Comparison of ENCODE assay signal across 11 mouse cellular contexts in genomic region chr6:118019569-118019968, GRCm38 (mm10). TPM values are rescaled to one million over a fixed set of nuclear protein-coding genes. Genes with fewer than 3 reads are reported as not detected.
DNase-seq lines count a peak whose midpoint lies in the region; ATAC-seq lines count a peak whose summit lies in the region.
"Had no signal": no experiment of that assay in that cellular context is flagged by ENCODE, and none has a peak within 500 bp of the region (broad histone marks: within the 10 kb centered on the region; RNA-seq: fewer than 3 reads in every experiment).

No protein-coding gene starts in this region.

- H3K27me3 ChIP-seq in hindbrain, embryonic 15.5 days, result no peaks in the 10 kb centered on the region
- peaks cover 2% of the 10 kb centered on the region; the same call in 1 of the 2 replicates for H3K27me3 ChIP-seq in neural tube, embryonic 13.5 days
- H3K27me3 ChIP-seq in heart, embryonic 12.5 days (replicated peaks), result peaks cover 73% of the 10 kb centered on the region
- H3K27me3 ChIP-seq in kidney, embryonic 14.5 days (ENCODE audit: control insufficient read depth, insufficient read depth, low read length), result no peaks in the 10 kb centered on the region

- peak; percentile 73 for ATAC-seq in hindbrain, embryonic 15.5 days (ENCODE audit: low FRiP score, low read depth)
- ATAC-seq in neural tube, embryonic 13.5 days (ENCODE audit: low read depth), result peak; percentile 64; the same call in 1 of the 2 replicates
- no peak for ATAC-seq in heart, embryonic 12.5 days (ENCODE audit: insufficient number of reproducible peaks, low FRiP score)
- ATAC-seq in kidney, embryonic 14.5 days (ENCODE audit: low FRiP score, low TSS enrichment), result no peak

- peak overlapping the region; percentile 61 for H3K27ac ChIP-seq in hindbrain, embryonic 15.5 days (replicated peaks)
- no peak overlapping the region for H3K27ac ChIP-seq in neural tube, embryonic 13.5 days (replicated peaks)
- no peak overlapping the region for H3K27ac ChIP-seq in heart, embryonic 12.5 days (ENCODE audit: poor library complexity, severe bottlenecking)
- H3K27ac ChIP-seq in kidney, embryonic 14.5 days (ENCODE audit: low read depth, low read length), result no peak overlapping the region
- H3K27ac ChIP-seq: embryonic facial prominence, embryonic 12.5 days; heart, embryonic 13.5 days; macrophage had no signal

- H3K9ac ChIP-seq in hindbrain, embryonic 15.5 days, result no peak overlapping the region
- no peak overlapping the region; the same call in 1 of the 2 replicates for H3K9ac ChIP-seq in neural tube, embryonic 13.5 days
- H3K9ac ChIP-seq in heart, embryonic 12.5 days, result no peak overlapping the region
- H3K9ac ChIP-seq in kidney, embryonic 14.5 days (ENCODE audit: low read depth, low read length), result no peak overlapping the region
- H3K9ac ChIP-seq: embryonic facial prominence, embryonic 12.5 days; heart, embryonic 13.5 days had no signal

- no peak overlapping the region for H3K4me3 ChIP-seq in hindbrain, embryonic 15.5 days
- H3K4me3 ChIP-seq in neural tube, embryonic 13.5 days, result no peak overlapping the region
- no peak overlapping the region for H3K4me3 ChIP-seq in heart, embryonic 12.5 days
- H3K4me3 ChIP-seq in kidney, embryonic 14.5 days (ENCODE audit: low read length), result no peak overlapping the region
- H3K4me3 ChIP-seq: embryonic facial prominence, embryonic 12.5 days; heart, embryonic 13.5 days had no signal

- no peaks in the 10 kb centered on the region for H3K9me3 ChIP-seq in hindbrain, embryonic 15.5 days
- H3K9me3 ChIP-seq in neural tube, embryonic 13.5 days, result no peaks in the 10 kb centered on the region
- no peaks in the 10 kb centered on the region for H3K9me3 ChIP-seq in heart, embryonic 12.5 days (replicated peaks)
- no peaks in the 10 kb centered on the region for H3K9me3 ChIP-seq in kidney, embryonic 14.5 days (ENCODE audit: control insufficient read depth, low read length)
- H3K9me3 ChIP-seq: embryonic facial prominence, embryonic 12.5 days; heart, embryonic 13.5 days had no signal

- WGBS in hindbrain, embryonic 15.5 days, result 11% methylated on average over 7 of the region's 7 CpGs
- 20% methylated on average over 7 of the region's 7 CpGs for WGBS in neural tube, embryonic 13.5 days
- WGBS in heart, embryonic 12.5 days, result 44% methylated on average over 7 of the region's 7 CpGs
- WGBS in kidney, embryonic 14.5 days, result 42% methylated on average over 7 of the region's 7 CpGs

- peak; percentile 72 for DNase-seq in brain, embryonic 18.5 days (ENCODE audit: low read depth, low spot score)
- DNase-seq in embryo, embryonic 10.5 days (ENCODE audit: low spot score), result peak; percentile 42
- DNase-seq in kidney, adult 8-10 months, result no peak
- DNase-seq in gastrocnemius, postnatal 25 days, result no peak

- no peaks in the 10 kb centered on the region for H3K36me3 ChIP-seq in hindbrain, embryonic 15.5 days
- no peaks in the 10 kb centered on the region for H3K36me3 ChIP-seq in neural tube, embryonic 13.5 days
- no peaks in the 10 kb centered on the region for H3K36me3 ChIP-seq in heart, embryonic 12.5 days
- H3K36me3 ChIP-seq in kidney, embryonic 14.5 days (ENCODE audit: control insufficient read depth, insufficient read depth, low read length), result no peaks in the 10 kb centered on the region
- H3K36me3 ChIP-seq: embryonic facial prominence, embryonic 12.5 days; heart, embryonic 13.5 days had no signal

- H3K4me2 ChIP-seq in hindbrain, embryonic 15.5 days, result peak overlapping the region; percentile 18; the same call in 1 of the 2 replicates
- 0 out of 2 replicates have a peak overlapping the region, but pooled peaks have one; percentile 25 for H3K4me2 ChIP-seq in neural tube, embryonic 13.5 days
- no peak overlapping the region for H3K4me2 ChIP-seq in heart, embryonic 12.5 days
- no peak overlapping the region for H3K4me2 ChIP-seq in kidney, embryonic 14.5 days (replicated peaks; ENCODE audit: low read depth, low read length)
- H3K4me2 ChIP-seq: embryonic facial prominence, embryonic 12.5 days; heart, embryonic 13.5 days had no signal

- H3K4me1 ChIP-seq in hindbrain, embryonic 15.5 days (replicated peaks), result peaks cover 30% of the 10 kb centered on the region
- H3K4me1 ChIP-seq in neural tube, embryonic 13.5 days (replicated peaks), result peaks cover 19% of the 10 kb centered on the region
- no peaks in the 10 kb centered on the region for H3K4me1 ChIP-seq in heart, embryonic 12.5 days (replicated peaks)
- H3K4me1 ChIP-seq in kidney, embryonic 14.5 days (ENCODE audit: control insufficient read depth, insufficient read depth, low read length), result no peaks in the 10 kb centered on the region
- H3K4me1 ChIP-seq: embryonic facial prominence, embryonic 12.5 days; heart, embryonic 13.5 days had no signal

RNA-seq across cellular contexts. Expression of gene Rasgef1a, which starts 8.3 kb away (rescaled TPM):
- 4.6 and 5.0 TPM in 2 replicates for polyA plus RNA-seq in hindbrain, embryonic 15.5 days (2015; fragmentation: Nextera tagmentation; extraction: Ambion mirVana)
- 0.80 and 0.88 TPM in 2 replicates for polyA plus RNA-seq in neural tube, embryonic 13.5 days (2015; fragmentation: Nextera tagmentation; extraction: Ambion mirVana)
- polyA plus RNA-seq in heart, embryonic 12.5 days (2016; fragmentation: Nextera tagmentation; extraction: Ambion mirVana), result 0.51 and 1.1 TPM in 2 replicates
- 0.28 and 0.29 TPM in 2 replicates for polyA plus RNA-seq in kidney, embryonic 14.5 days (2014; fragmentation: Nextera tagmentation; extraction: Ambion mirVana)
- under 1 TPM; 0.29 to 0.33 TPM for total RNA-seq in gastrocnemius, postnatal 25 days (2021)

Comparison
In these comparisons a context has a peak if more than half of its experiments do, and no peak if none do; other contexts are left out.
1. DNase-seq: peak in brain, embryonic 18.5 days (single experiment) and embryo, embryonic 10.5 days (single experiment); none in kidney, adult 8-10 months (0 of 2) and gastrocnemius, postnatal 25 days (single experiment).
2. ATAC-seq: peak in hindbrain, embryonic 15.5 days (single experiment) and neural tube, embryonic 13.5 days (single experiment); none in heart, embryonic 12.5 days (single experiment) and kidney, embryonic 14.5 days (single experiment).
3. H3K4me2 ChIP-seq: peak in hindbrain, embryonic 15.5 days (single experiment) and neural tube, embryonic 13.5 days (single experiment); none in heart, embryonic 12.5 days (single experiment) and kidney, embryonic 14.5 days (single experiment).